Mouse (Mus musculus) urinary bladder, postnatal 14 days (tissue): ENCODE measurements around the gene Zbtb32.

Source experiments
- DNase-seq: peaks from one replicate; pipeline ENCODE4 v3.0.0; 2021; ENCODE audit warnings: low spot score

The Zbtb32 gene

DNA sequence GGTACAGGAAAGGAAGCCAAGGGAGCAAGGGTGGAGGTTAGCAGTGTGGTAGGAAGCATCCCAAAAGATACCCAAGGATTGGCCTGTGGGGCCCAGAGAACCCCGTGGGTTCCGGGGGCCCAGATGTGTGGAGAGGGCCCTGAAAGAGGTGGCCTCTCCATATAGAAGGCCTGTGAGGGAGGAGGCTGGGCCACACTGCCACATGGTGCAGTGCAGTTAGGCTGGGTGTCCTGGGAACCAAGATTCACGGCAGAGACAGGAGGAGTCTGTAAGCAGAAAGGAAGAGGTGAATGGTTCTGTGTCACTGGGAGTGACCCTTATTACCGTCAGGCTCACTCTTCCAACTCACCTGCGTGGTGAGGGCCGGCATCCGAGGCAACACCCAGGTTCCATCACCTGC, 58.1 kb downstream of the Zbtb32 start:
- DNase-seq: no peak
